Mouse (Mus musculus) monocyte, adult 2 months (primary cell): ENCODE data around the gene Pgls.

Experiments
- DNase-seq, 2 experiments: peaks; one replicate each; pipeline ENCODE4 v3.0.0; 2022; ENCODE audit warnings: low spot score in 2 of 2, low read depth in 1 of 2

Gene Pgls

DNA sequence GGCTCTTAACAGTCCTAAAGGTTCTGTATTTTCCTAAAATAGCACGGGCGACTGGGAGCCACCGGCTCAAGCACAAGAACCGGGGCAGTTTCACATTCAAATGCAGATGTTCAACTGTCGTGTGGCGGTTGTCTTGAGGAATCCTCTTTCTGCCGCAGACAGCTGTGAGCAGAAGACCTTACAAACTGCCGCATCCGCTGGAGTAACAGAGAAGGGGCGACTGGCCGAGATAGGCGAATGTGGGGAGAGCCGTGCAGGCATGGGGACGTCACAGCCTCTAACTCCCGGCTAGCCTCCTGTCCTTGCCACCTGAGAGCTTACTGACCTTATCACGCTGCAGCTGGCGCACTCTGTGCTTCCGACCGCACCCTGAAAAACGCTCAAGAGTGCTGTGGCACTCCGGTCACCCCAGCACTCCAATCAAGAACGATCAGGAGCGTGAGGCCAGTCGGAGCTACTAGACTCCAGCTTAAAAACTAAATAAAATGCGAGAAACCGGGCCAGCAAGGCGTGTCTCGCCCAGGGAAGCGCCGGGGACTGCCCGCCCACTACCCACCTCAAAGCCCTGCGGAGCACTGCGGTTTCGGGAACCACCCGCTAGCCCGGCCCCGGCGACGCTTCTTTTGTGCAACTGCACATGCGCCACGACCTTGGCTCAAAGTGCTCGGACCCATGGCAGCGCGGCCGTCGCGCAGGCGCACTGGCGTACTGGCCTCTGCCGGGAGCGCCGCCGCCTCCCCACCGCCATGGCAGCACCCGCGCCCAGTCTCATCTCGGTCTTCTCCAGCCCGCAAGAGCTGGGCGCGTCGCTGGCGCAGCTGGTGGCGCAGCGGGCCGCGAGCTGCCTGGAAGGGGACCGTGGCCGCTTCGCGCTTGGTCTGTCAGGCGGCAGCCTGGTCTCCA, at the start of gene Pgls:
TSS of gene Pgls (plus strand) at position 706 of the 903 bp plus-strand sequence.
- DNase-seq = peak; percentile 60 to 87

DNA sequence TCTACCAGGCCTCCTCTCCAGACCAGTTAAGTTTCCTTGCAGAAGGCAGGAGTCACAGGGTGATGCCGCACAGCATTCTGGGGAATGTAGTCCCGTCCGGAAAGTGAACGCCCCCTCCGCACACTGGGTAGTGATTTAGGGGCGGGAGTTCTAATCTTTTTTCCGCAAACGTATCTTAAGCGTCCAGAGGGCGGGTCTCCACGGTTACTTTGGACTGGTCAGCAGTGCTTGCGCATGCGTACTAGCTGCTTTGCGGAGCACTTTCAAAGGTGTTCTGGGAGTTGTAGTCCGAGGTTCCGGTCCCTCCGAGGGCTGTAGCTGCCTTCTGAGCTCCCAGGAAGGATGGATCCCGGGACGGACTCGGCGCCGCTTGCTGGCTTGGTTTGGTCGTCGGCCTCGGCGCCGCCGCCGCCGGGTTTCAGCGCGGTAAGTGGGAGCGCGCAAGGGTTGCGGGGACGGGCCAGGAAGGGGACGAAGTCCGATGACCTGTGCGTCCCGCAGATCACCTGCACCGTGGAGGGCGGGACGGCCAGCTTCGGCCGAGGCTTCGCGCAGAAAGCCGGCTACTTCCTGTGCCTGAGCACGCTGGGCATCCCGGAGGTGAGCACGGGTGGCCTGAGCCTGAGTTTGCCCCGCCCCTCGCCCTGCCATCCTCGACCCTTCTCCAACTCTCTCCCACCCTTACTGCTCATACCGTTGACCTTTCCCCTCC, 49.2 kb upstream of the Pgls start, which contains the start of gene Mvb12a:
TSS of gene Mvb12a (plus strand) at position 291 of the 712 bp plus-strand sequence.
- peak; percentile 92 to 93 for DNase-seq

DNA sequence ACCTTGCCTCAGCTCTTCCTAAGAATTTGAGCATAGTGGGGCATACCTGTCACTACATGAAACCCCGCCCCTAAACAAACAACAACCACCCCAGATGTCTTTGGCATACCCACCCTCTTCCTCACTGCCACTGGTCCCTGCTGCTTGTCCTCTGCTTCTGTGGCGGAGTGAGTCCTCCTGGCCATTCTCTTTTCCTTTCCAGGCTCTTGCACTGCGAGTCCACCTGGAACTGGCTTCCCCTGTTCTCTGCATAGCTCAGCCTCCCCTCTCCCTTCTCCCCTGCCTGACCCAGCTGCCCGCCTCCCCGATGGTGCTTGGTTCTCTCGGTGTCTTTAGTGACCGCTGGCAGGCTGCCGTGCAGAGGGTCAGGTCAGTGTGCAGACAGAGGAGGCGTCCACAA, 48.2 kb upstream of the Pgls start:
- DNase-seq = no peak

DNA sequence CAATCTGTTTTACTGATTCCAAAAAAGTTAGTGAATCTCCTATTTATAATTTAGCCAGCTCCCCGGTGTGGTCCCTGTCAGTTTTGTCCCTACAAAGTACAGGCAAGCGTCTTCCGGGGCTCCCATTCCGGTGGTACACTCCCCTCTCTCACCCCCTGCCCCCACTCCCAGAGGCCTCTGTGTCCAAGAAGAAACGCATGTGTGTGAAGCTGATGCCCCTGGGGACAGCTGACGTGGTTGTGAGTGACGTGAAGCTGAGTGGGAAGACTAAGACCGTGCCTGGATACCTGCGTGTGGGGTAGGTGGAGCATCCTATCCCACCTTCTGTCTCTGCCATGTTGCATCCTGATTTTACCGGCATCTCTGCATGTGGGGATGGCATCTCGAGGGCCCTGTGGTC, 46.9 kb upstream of the Pgls start:
- DNase-seq = no peak

DNA sequence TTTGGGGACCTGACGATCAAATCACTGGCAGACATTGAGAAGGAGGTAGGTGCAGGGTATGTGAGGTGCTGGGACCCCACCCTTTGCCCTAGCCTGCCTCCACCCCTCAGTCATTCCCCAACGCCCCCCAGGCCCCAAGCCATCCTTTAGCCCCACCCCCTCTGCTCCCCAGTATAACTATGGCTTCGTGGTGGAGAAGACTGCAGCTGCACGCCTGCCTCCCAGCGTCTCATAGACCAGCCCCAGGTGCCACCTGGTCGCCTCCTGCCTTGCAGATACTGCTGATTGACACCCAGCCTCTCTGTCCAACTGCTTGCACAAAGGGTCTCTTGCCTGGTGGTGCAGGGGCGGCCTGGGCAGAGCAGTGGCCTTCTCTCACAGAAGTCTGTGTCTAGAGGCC, 44.4 kb upstream of the Pgls start:
- DNase-seq = no peak

DNA sequence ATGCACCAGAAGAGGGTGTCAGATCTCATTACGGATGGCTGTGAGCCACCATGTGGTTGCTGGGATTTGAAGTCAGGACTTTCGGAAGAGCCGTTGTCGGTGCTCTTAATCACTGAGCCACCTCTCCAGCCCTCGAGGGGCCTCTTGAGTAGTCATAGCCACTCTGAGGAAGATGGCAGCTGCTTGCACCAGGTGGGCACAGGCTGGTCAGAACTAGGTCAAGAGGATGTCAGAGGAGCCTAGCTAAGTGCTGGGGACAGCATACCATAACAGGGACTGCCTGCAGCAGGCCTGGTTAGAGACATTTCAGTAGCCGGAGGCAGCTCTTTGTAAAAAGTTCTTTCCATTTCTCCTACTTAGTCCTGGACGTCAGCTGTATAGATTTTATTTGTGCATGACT, 41.2 kb upstream of the Pgls start:
- DNase-seq = no peak

DNA sequence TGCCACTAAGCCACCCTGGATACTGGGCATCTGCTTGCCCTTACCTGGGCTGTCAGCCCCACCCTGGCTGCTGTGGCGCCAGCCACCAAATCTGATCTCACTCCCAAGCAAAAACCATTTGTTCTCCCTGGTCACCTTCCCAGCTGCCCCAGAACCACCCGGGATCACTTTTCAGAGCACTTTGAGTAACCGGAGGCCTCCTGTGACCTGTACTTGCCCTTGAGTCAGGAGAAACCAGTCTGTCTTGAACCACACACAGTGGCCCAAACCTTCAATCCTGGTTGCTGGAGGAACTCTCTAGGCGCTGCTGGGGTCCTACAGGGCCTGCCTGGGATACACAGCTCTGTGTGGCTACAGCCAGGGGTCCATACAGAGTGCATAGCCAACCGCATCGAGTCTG, 39.2 kb upstream of the Pgls start:
- no peak for DNase-seq

DNA sequence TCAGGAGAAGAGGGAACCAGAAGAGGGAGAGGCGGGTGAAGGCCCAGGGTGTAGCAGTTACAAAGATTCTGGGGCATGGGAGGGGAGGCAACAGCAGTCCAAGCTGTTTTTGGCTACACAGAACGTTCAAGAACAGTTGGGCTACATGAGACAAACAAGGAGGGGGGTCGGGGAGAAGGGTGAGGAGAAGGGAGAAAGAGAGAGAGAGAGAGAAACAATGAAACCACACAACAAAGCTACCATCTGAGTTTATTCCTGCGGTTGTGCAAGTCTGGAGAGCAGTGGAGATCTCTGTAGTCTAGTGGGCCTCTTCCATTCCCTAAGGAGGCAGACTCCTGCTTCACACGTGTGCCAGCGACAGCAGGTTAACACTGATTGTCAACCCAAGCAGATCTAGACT, 38.0 kb upstream of the Pgls start:
- DNase-seq = no peak

DNA sequence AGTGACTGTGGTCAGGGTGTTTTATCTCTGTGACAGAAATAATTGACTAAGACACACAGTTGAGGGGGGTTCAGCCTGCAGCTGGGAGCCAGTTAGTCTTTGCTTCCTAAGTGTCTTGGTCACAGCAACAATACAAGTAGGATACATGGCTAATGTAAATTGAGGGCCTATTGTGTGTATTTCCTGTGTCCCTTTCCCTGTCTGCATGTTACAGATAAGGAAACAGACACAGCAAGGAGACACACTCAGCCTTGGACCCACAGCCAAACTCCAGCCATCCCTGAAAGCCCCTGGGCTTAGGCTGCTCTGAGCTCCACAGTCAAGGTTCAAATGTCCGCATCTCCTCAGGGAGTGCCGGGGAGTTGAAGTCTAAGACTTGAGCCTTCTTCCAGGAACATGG, 37.3 kb upstream of the Pgls start:
- no peak for DNase-seq

DNA sequence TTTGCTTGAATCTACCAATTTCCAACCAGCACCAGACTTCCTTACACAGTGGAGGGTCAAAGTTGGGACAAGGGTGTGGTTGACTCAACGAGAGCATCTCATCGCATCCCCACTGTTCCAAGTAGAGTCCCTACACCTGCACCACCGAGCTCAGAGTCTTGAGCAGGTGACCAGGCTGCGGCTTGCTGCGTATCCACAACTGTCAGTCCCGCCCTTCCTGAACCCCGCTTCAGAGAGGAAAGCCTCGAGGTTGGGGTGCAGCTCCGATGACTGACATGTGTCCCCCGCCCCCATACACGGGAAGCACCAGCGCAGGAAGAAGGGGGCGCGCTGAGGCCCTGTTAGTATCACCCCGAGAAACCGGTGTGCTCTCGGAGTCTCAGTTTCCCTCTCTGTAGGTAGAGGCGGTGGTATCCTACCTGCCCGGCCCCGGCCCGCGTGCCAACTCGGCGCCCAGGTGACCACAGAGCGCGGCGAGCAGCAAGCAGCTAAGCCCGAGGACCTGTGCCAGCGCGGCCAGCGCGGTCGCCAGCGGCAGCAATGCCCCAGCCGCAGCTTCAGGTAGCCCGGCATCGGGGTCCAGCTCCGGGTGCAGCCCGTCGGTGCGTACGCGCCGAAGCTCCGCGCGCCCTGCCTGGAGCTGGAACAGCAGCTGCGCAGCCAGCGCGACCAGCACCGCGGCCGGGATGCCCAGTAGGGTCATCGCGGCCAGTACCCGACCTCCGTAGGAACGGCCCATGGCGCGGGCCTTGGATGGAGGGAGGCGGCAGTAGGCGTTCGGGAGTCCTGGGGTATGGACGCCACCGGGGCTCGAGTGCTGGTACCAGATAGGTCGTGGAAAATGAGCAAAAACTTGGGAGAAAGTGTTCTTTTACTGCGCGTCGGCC, 33.7 kb upstream of the Pgls start, which contains the start of gene Tmem221:
TSS of gene Tmem221 (minus strand) at position 801 of the 887 bp plus-strand sequence.
- DNase-seq = no peak

DNA sequence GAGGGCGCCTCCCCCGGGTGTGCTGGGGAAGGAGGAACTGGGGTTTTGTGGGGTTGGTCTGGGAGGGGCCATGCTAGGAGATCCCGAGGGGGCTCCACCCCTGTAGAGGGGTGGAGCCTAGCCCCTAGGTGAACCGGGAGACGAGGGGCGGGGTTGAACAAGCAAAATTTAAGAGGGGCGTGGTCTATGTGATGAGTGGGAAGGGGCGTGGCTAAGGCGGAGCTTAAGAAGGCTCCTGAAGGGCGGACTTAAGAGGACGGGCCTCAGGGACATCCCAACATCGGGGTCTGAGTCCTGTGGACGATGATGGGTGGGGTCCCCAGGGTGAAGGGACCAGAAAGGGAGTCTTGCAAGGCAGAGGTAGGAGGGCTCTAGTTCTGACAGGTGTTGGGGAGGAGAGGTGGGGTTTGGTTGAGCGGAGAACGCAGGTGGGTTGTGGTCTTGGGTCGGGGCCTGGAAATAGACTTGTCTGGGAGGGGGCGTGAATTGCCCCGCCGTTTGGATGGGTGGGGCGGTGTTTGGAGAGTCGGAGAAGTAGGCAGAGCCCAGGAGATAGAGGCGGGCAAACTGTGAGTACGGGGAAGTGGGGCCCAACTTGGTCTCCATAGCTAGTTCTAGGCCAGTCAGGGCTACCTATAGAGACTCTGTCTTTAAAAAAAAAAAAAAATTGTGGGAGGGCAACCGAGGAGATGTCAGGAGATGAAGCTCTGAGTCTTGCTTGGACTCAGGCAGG, 32.9 kb upstream of the Pgls start:
- DNase-seq = peak in 1 of 2 experiments; percentile 57

DNA sequence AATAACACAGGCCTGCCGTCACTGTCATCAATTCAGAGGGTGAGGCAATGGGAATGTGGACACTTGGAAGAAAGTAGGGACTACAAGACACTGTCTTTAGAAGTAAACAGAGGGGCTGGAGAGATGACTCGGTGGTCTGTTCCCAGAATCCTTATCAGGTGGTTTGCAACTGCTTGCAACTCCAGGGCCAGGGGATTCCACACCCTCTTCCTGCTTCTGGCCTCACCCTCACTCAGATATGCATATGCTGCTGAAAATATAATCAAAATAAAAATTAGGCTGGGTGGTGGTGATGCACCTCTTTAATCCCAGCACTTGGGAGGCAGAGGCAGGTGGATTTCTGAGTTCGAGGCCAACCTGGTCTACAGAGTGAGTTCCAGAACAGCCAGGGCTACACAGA, 31.9 kb upstream of the Pgls start:
- no peak for DNase-seq

DNA sequence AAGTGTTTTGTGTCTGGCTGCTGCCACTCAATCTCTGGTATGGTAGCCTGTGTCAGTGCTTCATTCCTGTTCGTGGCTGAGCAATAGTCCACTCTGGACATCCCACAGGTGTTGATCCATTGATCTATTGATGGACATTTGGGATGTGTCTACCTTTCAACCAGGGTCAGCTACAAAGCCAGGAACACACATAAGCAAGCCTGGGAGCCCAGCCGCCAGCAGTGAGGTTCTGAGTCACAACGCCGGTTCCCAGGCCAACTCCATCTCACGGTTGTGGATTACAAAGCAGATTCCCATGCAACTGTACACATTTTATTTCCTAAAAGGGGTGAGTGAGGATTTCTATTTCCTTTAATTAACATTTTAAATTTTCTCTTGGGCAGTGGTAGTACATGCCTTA, 31.2 kb upstream of the Pgls start:
- no peak for DNase-seq

DNA sequence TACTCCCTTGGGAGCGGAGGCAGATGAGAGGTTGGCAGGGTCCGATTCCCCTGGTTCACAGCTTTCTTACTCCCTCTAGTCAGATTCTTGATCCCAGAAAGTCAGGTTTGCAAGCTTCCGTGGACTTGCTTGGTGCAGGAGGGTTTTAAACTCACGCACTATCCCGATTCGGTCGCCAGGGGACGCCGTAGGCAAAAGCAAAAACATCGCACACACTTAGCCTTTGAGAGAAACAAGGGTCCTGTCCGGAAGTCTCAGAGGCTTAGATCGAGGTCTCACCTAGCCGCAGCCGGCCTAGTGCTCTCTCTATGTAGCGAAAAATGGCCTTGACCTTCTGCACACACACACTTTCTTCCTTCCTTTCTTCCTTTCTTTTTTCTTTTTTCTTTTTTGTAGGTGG, 30.6 kb upstream of the Pgls start:
- DNase-seq = peak in 1 of 2 experiments; percentile 37

DNA sequence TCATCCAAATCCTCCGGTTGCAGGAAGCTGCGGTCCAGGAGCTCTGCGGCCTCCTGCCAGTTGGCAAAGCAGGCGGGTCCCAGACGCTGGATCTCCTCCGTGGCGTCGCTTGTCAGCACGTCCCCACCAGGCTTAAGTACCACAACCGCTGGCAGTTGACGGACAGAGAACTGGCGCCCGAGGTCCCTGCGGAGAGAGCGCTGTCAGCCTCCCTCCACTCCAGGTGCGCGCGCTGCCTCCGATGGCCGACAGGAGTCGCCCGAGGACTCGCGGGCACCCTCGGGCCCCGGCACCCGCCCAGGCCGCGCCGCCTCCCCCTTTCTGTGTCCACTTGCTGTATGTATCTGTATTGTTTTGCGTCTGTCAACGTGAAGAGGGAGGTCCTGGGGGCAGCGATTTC, 29.2 kb upstream of the Pgls start:
- peak; percentile 46 to 66 for DNase-seq

DNA sequence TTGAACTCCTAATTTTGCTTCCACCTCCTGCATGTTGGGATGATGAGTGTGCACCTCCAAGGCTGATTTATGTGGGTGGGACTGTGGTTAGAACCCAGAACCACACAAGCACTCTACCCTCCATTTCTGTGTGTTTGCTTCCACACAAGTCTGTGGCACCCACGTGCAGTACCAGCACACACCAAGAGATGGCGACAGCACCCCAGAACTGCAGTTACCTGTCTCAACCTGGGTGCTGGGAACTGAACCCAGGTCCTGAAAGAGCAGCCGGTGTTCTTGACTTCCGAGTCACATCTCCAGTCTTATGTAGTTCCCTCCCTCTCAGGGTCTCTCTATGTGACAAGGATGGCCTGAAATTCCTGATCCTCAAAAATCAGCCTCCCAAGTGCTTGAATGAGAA, 28.0 kb upstream of the Pgls start:
- DNase-seq = no peak

DNA sequence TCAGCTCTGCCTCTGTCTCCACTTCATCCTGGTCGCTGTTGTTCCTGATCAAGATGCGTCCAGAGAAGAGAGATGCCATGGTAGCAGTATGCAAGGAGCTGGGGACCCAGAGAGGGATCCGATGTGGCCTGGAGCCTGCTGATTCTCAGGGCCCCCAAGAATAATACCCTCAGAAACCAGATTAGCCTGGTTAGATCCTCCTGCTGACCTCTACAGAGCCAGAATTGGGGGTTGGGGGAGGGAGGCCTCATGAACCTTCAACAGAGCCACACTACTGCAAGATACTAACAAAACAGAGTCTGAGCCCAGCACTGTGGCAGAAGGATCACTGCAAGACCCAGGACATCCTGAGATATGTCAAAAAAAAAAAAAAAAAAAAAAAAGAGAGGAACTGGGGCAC, 25.5 kb upstream of the Pgls start, which contains the start of gene Nxnl1:
TSS of gene Nxnl1 (minus strand) at position 101 of the 400 bp plus-strand sequence.
- no peak for DNase-seq

DNA sequence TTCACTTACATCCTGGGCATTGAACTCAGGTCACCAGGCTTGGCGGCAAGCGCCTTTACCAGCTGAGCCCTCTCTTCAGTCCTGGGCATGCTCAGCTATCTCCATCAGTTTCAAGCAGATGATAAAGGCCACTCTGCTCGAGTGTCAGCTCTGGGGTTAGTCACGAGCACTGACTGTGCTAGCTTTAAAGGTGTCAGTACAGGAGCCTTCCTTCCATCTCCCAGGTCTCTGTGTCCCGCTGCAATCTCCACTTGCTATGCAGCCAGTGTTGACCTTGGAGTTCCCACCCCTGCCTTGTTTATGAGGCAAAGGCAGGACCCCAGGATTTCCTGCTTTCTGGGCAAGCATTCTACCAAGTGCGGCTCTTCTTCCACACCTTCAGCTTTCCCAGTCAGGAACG, 24.4 kb upstream of the Pgls start:
- DNase-seq = no peak

DNA sequence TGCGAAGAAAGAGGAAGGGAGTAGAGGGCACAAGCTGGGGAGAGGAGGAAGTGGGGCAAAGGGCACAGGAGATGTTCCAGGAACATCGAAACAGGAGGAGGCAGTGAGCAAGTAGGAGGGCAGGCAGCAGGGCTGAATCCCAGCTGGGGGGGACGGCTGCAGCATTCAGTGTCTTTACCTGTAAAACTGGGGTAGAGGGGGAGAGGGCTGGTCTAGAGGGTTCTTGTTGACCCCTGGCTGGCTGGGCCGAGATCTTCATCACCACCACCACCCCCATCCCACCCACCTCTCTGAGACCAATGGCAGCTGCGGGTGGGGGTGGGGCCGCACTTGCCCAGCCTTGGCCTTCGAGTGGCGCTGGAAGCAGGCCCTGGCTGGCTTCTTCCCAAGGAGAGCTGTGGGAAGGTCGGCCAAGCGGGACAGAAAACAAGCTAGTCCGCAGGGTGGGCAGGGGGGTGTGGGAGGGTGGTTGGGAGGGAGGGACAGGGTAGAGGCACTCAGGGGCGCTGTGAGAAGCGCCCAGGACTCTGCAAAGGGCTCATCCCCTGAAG, 23.5 kb upstream of the Pgls start, which contains the start of gene Slc27a1:
TSS of gene Slc27a1 (plus strand) at position 496 of the 551 bp plus-strand sequence.
- DNase-seq = no peak

DNA sequence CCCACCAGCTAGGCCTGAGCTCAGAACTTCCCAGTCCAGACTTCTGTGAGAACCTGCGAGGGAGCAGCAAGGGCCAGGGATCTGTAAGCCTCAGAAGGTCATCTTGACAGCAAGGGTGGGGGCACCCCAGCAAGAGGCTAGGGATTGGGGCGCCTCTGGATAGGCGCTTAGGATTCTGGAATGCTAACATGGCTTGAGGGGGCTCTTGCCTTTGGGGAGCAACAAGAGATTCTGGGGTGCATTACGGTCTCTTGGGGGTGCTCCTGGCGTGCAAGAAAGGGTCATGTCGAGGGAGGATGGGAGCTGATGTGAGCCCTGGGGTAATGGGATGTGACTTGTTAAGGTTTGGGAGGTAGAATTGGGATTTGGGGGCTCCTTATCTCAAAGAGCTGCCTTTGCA, 23.0 kb upstream of the Pgls start:
- DNase-seq = no peak
